Mouse (Mus musculus) frontal cortex, adult 2 months (tissue): ENCODE results near the gene Scamp5. TPM values are rescaled to one million over a fixed set of nuclear protein-coding genes. Genes with fewer than 3 reads are reported as not detected.
A peak's percentile ranks its signal among the peaks of the same experiment; 100 is the strongest.

ENCODE experiments used
- DNase-seq, 2 experiments: peaks; one replicate each; pipeline ENCODE4 v3.0.0; 2022; ENCODE audit warnings: low spot score in 1 of 2; ENCODE audit errors: extremely low spot score in 1 of 2
- polyA plus RNA-seq: library from polyadenylated mRNA; depleted of rRNA; stranded (reverse); fragments of >200 nt; gene quantifications from 2 replicates; pipeline ENCODE4 v1.2.3, GENCODE M21; 2012; rRNA removed

Gene Scamp5
- polyA plus RNA-seq, 1 experiment, result 371 TPM

DNA sequence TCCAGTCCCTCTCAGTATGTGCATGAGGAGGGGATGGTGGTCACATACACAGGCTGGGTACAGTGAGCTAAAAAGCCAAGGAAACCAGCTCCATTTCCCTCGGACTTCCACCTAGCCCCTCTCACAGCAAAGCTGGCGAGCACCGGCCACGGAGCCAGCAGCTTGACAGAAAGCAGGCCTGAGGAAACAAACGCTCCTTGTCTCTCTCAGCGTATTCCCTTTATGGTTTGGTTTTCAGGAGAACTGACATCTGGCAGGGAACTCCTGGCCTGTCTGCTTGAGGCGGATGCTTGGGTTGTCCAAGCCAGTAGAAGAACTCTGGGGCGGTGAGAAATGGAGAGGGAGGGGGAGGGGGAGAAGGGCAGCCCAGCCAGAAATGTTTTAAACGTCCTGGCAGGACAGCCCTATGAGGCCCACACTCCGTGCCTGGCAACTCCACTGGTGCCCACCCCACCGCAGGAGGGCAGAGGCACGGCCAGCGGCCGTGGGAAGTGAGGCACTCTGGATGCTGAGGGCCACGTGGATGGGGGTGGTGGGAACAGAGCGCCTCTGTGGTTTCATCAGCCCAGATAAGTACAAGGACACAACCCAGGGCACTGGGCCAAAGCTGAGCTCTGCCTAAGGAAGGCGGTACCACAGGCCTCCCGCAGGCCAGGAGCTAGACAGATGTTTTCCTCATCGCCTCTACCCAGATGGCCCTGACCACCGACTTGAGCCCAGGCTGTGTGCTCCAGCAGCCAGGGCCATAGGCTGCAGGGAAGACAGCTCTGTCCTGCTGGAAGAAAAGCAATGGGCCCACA lies 47.3 kb downstream of the Scamp5 start:
- DNase-seq, result peak; percentile 78 to 81

DNA sequence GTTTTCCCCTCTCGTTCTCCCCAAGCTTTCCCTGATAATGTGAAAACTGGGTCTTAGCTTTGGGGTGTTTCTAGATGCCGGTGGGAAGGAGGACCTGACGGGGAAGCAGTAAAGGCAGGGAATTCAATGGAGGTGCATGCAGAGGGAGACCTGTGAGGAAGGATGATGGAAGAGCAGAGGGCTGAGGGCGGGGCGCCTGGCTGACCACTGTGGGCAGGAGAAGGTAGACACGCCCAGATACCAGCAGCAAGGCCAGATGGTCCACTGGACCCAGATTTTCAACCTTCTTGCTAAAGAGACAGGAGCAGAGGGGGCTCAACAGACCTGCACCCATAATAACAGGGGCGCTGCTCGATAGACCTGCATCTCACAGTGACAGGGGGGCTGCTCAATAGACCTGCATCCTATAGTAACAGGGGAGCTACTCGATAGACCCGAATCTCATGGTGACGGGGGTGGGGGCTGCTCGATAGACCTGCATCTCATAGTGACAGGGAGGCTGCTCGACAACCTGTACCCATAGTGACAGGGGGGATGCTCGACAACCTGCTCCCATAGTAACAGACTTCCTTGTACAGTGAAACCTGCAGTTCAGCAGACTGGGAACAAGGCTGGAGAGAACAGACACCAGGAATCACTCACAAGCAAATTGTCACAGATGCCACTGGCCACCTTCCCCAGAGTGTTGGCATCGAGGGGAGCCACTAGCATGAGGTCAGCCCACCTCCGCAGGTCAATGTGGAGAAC lies 48.2 kb downstream of the Scamp5 start:
- no peak for DNase-seq

DNA sequence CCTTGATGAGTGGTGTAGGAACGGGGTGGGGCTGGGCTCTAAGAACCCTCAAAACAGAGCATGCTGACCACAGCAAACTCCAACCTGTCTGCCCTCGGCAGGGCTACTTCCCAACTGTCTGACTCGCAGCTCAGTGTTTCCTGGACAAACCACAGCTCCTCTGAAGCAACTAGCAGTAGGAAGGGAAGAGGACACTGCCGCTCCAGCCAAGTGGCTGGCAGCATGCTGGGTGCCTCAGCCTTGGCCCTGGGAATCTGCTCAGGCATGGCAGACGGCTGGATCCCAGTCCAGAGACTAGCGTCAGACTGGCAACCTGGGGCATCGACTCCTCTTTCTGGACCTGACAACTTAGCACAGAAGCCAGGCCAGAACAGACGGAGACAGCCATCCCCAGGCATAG lies 50.5 kb downstream of the Scamp5 start:
- no peak for DNase-seq

DNA sequence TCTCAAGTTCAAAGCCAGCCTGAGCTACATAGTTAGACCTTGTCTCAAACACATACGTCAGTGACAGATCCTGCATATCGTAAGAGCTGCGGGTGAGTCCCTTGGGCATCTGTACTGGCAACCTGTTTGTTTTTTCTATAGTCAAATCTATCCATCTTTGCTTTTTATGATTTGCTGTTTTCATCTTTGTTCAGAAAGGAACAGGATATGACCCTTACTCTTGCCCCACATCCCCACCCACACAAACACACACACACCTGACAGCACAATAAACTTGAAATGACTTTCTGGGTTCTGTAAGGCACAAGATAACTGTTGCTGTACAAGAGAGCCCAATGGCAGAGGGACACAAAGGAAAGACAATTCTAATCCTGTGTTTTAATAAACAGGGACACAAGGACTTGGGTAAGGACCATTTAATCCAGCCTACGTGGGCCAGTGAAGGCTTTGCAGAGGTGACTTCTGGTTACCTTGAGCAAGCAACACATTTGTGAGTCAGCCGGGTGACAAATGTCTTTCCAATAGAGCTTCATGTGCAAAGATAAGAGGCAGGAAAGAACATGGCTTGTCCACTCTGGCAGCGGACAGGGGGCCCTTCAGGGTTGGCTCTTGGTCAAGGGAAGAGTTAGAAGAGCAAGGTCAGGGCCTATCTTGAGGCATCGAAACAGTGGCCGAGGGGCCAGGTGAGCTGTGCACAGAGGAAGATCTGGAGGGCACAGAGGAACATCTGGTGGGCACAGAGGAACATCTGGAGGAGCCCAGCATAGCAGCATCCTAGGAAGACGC lies 60.5 kb downstream of the Scamp5 start:
- DNase-seq, result no peak

DNA sequence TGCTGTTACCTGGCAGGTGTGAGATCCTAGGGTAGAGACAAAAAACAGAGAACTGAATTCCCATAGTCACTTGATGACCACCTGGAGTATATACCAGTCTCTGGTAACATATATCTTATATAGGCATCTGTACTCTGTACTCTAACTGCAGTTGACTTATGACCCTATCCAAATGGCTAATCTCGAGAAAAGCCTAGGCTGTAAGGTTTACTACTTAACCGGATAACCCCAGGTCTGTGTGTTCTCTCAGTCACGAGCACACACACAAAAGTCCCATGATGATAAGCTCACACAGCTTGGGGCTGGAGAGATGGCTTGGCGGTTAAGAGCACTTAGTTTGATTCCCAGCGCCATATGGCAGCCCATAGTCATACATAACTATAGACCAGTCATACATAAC lies 61.5 kb downstream of the Scamp5 start:
- DNase-seq, result no peak

DNA sequence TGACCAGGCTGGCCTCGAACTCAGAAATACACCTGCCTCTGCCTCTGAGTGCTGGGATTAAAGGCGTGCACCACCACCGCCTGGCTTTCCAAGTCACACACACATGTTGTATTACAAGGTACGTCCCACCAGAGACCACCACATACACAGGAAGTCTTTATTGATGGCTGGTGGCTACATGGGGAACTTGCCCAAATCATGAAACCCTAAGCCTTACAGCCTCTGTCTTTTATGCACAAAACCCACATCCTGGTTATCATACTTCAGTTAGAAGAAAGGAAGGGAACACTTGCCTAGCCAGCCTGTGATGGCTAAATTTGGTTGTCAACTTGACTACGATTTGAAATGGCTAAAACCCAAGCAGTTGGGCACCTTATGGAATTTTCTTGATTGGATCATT lies 63.8 kb downstream of the Scamp5 start:
- DNase-seq, result no peak

GRCm38 (mm10) chr9:57402318-57403251 lies 65.3 kb downstream of the Scamp5 start:
- no peak for DNase-seq

GRCm38 (mm10) chr9:57398773-57399172 lies 69.1 kb downstream of the Scamp5 start:
- DNase-seq, result no peak

- no peak for DNase-seq
Measured at GRCm38 (mm10) chr9:57392892-57393291, 75.0 kb downstream of the Scamp5 start.

Other genes starting within 250 kb of the Scamp5 start
- gene Trcg1, start 231.5 kb downstream of the Scamp5 start, polyA plus RNA-seq, result not detected in 2 replicates
- 4.6 and 5.4 TPM in 2 replicates for gene 1700017B05Rik, start 205.4 kb downstream of the Scamp5 start, polyA plus RNA-seq
- gene Ppcdc, start 27.9 kb downstream of the Scamp5 start, polyA plus RNA-seq, result 23.3 and 24.5 TPM in 2 replicates
- 32.6 and 46.9 TPM in 2 replicates for gene Rpp25, start 36.0 kb upstream of the Scamp5 start, polyA plus RNA-seq
- 416 and 459 TPM in 2 replicates for gene Cox5a, start 53.2 kb upstream of the Scamp5 start, polyA plus RNA-seq
- gene Fam219b, start 69.5 kb upstream of the Scamp5 start, polyA plus RNA-seq, result 10.9 and 14.5 TPM in 2 replicates
- gene Mpi, start 84.7 kb upstream of the Scamp5 start, polyA plus RNA-seq, result 86.3 and 86.4 TPM in 2 replicates
- 47.8 and 49.7 TPM in 2 replicates for gene Scamp2, start 92.9 kb upstream of the Scamp5 start, polyA plus RNA-seq
- gene Ulk3, start 121.4 kb upstream of the Scamp5 start, polyA plus RNA-seq, result 45.3 and 53.0 TPM in 2 replicates
- gene Cplx3, start 138.2 kb upstream of the Scamp5 start, polyA plus RNA-seq, result 17.6 and 18.4 TPM in 2 replicates
- 0.08 and 0.12 TPM in 2 replicates for gene Lman1l, start 152.7 kb upstream of the Scamp5 start, polyA plus RNA-seq
- gene Csk, start 185.6 kb upstream of the Scamp5 start, polyA plus RNA-seq, result 66.1 and 86.0 TPM in 2 replicates
- gene Cyp1a2, start 215.6 kb upstream of the Scamp5 start, polyA plus RNA-seq, result 1.1 TPM in 1 of 2 replicates, not detected in the other
- gene Cyp1a1, start 219.9 kb upstream of the Scamp5 start, polyA plus RNA-seq, result 0.08 TPM in 2 replicates
- 12.3 and 13.3 TPM in 2 replicates for gene Edc3, start 240.5 kb upstream of the Scamp5 start, polyA plus RNA-seq